Mouse (Mus musculus) right cerebral cortex, adult 18-20 months (tissue): Measurements from ENCODE around the gene Tysnd1.

Experiments
- DNase-seq: peaks from one replicate; pipeline ENCODE4 v3.0.0; 2022; ENCODE audit warnings: mixed read lengths

Tysnd1 gene

DNA sequence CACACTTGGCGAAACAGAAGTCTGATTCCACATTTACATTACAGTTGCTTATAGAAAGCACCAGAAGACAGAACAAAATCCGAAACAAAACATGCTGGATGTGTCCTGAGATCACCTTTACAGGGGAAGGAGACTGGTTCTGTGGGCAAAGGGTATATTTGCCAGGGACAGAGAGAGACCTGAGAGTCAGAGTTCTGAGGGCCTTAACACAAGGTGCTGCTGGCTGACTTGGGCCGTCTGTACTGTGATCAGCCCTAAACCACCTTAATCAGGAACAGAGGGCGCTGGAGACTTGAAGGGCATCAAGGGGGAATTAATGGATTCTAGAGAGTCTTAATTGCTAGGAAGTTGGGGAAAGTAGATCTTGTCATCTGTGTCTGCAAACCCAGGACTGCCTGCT, 1.8 kb upstream of the Tysnd1 start:
- no peak for DNase-seq

GRCm38 (mm10) chr10:61695703-61696559, 617 bp downstream of the Tysnd1 start:
- peak; percentile 17 for DNase-seq

DNA sequence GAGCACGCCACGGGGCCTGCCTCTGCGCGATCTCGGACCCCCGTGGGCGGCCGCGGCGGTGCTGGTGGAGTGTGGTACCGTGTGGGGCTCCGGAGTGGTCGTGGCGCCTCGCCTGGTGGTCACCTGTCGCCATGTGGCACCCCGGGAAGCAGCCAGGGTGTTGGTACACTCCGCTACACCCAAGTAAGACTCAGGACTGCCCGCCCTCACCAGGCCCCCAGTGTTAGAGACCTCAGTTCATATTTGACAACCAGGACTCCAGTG, 1.2 kb downstream of the Tysnd1 start:
- DNase-seq, result no peak

GRCm38 (mm10) chr10:61697028-61697427, 1.7 kb downstream of the Tysnd1 start:
- DNase-seq, result no peak

- DNase-seq, result no peak
Observed at GRCm38 (mm10) chr10:61704663-61705062, 9.3 kb downstream of the Tysnd1 start.

DNA sequence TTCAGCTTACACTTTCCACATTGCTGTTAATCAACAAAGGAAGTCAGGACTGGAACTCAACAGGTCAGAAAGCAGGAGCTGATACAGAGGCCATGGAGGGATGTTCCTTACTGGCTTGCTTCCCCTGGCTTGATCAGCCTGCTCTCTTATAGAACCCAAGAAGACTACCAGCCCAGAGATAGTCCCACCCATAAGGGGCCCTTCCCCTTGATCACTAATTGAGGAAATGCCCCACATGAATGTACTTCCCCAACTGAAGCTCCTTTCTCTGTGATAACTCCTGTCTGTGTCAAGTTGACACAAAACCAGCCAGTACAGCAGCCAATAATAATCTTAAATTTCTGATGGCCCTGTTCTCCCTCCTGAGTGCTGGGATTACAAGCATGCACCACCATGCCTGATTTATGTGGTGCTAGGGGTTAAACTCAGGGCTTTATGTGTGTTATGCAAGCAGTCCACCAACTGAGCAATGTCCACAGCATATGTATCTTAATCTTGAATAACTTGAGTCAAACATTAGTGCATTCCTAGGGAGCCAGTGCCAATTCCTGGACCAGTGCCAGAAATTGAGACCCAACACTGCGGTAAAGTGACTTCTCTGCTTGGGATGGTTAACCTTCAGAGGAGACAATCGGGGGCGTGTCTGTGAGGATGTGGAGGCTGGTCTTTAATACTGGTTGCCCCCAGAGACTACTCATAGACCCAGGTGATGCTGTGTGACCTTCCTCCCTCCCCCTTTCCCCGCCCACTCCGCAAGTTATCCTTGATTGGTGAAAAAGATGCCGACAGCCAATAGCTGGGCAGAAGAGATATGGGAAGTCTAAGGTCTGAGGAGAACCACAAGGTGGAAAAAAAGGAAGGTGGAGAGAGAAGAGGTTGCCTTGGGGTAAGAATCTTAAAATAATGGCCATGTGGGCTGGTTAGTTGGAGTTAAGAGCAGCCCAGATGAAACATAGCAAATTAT, 11.4 kb downstream of the Tysnd1 start:
- DNase-seq, result no peak

- no peak for DNase-seq
Observed at GRCm38 (mm10) chr10:61713601-61714000, 18.3 kb downstream of the Tysnd1 start.

DNA sequence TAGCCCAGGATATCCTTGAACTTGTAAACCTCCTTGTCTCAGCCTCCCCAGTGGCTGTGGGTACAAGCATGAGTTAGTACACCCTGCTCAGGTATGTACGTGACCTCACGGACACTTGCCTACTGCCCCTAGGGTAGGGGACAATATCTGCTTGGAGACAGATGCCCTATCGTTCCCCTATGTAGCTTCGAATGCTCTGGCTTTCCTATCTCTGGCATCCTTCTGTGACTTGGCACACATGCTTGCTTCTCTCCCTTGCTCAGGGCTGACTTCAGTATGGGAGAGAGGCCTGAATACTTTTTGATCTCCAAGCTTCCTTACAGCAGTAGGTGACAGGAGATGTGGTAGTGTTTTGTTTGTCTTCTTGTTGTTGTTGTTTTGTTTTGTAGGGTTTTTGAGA, 18.8 kb downstream of the Tysnd1 start:
- DNase-seq, result no peak

DNA sequence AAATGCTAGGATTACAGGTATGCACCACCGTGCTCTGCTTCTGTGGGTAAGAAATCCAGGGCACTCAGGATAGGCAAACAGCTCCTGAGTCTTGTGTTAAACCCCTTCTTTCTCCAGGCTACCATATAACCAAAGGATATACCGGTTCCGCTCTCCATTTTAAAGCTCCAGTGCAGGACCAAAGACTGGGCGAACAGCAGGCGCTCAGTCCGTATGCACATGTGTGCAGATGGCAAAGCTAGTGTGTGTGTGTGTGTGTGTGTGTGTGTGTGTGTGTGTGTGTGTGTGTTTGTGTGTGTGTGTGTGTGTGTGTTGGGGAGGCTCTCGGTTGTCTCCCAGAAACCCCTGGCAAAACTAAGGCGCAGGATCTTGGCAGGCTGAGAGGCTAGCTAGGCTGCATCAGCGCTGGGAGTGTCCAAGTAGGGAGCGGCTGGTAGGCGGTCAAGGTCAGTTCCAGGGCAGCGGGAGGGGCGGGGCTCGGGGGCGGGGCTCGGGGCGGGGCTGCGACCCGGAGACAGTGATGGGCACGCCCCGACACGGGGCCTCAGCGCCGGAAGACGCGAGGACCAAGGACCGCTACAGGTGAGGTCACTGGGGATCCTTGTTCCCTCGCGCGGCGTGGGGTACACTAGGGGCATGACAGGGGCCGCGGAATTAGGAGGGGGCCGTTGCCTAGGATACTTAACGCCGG, 19.6 kb downstream of the Tysnd1 start, which contains the start of gene Aifm2:
Aifm2 (plus strand) TSS at position 493 of the 691 bp plus-strand sequence.
- peak; percentile 29 for DNase-seq

DNA sequence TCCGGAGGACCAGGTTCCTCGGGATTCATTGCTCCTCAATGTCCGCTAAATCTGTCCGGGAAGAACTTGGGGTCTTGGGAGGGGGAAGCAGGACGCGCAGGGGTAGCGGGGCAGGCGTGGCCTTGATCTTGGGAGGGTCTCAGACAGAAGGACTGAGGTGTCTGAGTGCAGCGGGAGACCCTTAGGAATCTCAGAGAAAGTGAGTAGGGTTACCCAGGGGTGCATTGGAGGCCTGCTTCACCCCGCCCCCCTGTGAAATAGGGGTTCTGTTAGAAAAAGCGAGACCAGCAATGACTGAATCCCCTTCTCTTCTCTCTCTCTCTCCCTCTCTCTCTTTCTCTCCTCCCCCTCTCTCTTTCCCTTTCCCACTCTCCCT, 20.1 kb downstream of the Tysnd1 start:
- no peak for DNase-seq

DNA sequence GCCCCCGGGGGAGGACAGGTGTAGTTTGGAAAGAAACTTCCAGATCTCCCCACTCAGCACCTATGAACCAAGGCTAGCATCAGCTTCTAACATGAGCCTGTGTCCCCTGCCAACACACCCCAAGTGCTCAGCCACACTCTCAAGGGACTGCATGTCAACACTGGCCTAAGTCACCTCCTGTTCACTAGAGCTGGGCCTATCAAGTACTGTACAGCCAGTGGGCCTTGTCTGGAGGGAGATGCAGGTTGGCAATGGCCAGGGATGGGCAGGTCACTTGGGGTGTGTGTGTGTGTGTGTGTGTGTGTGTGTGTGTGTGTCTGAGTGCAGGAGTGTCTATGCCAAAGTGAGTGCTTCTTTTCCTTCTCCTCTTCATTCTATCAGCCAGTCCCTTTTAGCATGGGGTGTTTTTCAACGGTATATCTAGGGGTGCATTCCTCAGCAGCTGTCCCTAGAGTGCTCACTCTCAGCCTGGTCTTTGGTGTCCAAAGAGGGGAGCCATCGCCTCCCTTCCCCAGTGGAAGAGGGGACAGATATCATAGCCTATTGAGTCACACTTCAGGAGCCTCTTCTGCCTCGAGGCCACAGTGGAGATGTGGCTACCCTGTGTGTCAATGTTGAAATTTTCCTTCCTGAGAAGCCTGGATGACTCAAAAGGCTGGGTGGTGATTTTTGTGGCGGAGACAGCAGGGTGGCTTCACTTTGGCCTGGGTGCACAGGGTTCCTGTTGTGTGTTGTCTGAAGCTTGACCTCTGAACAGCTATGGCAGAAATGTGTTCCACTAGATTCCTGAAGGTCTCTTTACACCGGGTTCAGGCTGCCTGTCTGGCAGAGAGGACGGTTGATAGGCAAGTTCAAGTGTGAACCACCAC, 20.9 kb downstream of the Tysnd1 start:
- DNase-seq, result no peak

GRCm38 (mm10) chr10:61717406-61718296, 22.3 kb downstream of the Tysnd1 start:
- no peak for DNase-seq

DNA sequence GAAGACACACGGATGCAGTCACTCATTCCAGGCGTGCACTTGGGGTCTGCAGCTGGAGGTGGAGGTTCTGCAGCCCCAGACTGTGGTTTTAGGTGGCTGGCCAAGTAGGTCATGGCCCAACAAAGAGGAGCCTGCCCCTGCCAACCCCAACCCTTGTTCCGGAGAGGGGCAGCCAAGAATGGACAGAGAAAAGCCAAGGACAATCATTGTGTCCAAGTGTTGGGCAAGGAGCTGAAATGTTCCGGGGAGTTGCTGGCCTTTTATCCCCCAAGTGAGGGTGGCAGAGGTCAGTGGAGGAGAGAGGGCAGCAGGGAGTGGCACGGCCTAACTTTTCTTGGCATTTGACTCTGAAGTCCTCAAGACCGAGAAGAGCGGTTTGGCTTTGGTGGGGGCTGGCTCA, 25.0 kb downstream of the Tysnd1 start:
- no peak for DNase-seq

- DNase-seq, result no peak
Observed at GRCm38 (mm10) chr10:61722215-61722614, 26.9 kb downstream of the Tysnd1 start.

GRCm38 (mm10) chr10:61723271-61723670, 28.0 kb downstream of the Tysnd1 start:
- no peak for DNase-seq

- peak; percentile 26 for DNase-seq
Observed at GRCm38 (mm10) chr10:61729181-61729580, 33.9 kb downstream of the Tysnd1 start.

GRCm38 (mm10) chr10:61730171-61730570, 34.9 kb downstream of the Tysnd1 start:
- DNase-seq, result no peak

- DNase-seq, result no peak
Observed at GRCm38 (mm10) chr10:61734377-61734776, 39.1 kb downstream of the Tysnd1 start.

- peak; percentile 53 for DNase-seq
Observed at GRCm38 (mm10) chr10:61736671-61737078, 41.4 kb downstream of the Tysnd1 start.

DNA sequence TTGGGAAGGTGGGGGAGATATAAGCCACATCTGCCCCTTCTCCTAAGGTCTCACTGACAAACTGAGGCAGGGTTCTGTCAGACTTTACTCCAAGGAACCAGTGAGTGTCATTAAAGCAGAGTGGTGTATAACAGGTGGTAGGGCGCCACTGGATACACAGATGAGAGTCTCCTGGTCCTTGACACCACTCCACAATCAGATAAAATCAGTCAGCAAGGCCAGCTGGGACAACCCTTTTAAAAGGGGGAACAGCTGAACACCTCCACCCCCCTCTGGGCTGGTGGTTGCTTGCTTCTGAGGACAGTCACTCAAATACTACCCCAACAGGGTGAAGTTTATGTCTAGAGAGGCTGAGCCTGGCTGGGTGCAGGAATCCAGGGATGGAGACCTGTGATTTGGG, 42.2 kb downstream of the Tysnd1 start:
- DNase-seq, result no peak

- no peak for DNase-seq
Observed at GRCm38 (mm10) chr10:61738126-61738525, 42.8 kb downstream of the Tysnd1 start.
